Mouse (Mus musculus) T-helper 17 cell (primary cell): ENCODE measurements around the gene Eya2.

Source experiments
- in situ Hi-C, 2 experiments: fragments of 300-600 bp; cut with MboI, MseI; formaldehyde crosslinking; loops; 1 replicate in 1 of 2; 2 replicates in 1 of 2; pipeline ENCODE4 v1.15.1; 2025; ENCODE audit warnings: high pct_unique_total_duplicates in 2 of 2

Gene Eya2

GRCm38 (mm10) chr2:165593763-165594162 is 1.1 kb upstream of the Eya2 start:
- in situ Hi-C loops = no loop called here

- in situ Hi-C loops = no loop called here
These were observed 841 bp downstream of the Eya2 start for GRCm38 (mm10) chr2:165595676-165596070.

GRCm38 (mm10) chr2:165596141-165596540 is 1.3 kb downstream of the Eya2 start:
- in situ Hi-C loops = no loop called here

GRCm38 (mm10) chr2:165597536-165597935 is 2.7 kb downstream of the Eya2 start:
- in situ Hi-C loops = no loop called here

- in situ Hi-C loops = no loop called here
These were observed 3.3 kb downstream of the Eya2 start for GRCm38 (mm10) chr2:165598139-165598538.

GRCm38 (mm10) chr2:165599566-165599965 is 4.7 kb downstream of the Eya2 start:
- in situ Hi-C loops = no loop called here

GRCm38 (mm10) chr2:165600926-165601325 is 6.1 kb downstream of the Eya2 start:
- in situ Hi-C loops = loop anchor here in 1 of 2 experiments (10.0 kb wide), 1 partner anchor 436 kb away; no protein-coding TSS in a partner anchor

- in situ Hi-C loops = loop anchor here in 1 of 2 experiments (10.0 kb wide), 1 partner anchor 437 kb away; no protein-coding TSS in a partner anchor
These were observed 6.8 kb downstream of the Eya2 start for GRCm38 (mm10) chr2:165601605-165602004.

- in situ Hi-C loops = loop anchor here in 1 of 2 experiments (10.0 kb wide), 1 partner anchor 439 kb away; no protein-coding TSS in a partner anchor
These were observed 8.9 kb downstream of the Eya2 start for GRCm38 (mm10) chr2:165603775-165604174.

GRCm38 (mm10) chr2:165611551-165612253 is 16.9 kb downstream of the Eya2 start:
- in situ Hi-C loops = no loop called here

- in situ Hi-C loops = no loop called here
These were observed 19.0 kb downstream of the Eya2 start for GRCm38 (mm10) chr2:165613741-165614339.

GRCm38 (mm10) chr2:165621488-165621887 is 26.7 kb downstream of the Eya2 start:
- in situ Hi-C loops = no loop called here

- in situ Hi-C loops = no loop called here
These were observed 27.8 kb downstream of the Eya2 start for GRCm38 (mm10) chr2:165622596-165622995.

- in situ Hi-C loops = no loop called here
These were observed 32.0 kb downstream of the Eya2 start for GRCm38 (mm10) chr2:165626826-165627225.

GRCm38 (mm10) chr2:165627974-165628373 is 33.1 kb downstream of the Eya2 start:
- in situ Hi-C loops = no loop called here

GRCm38 (mm10) chr2:165629900-165630299 is 35.1 kb downstream of the Eya2 start:
- in situ Hi-C loops = no loop called here

GRCm38 (mm10) chr2:165633011-165633785 is 38.4 kb downstream of the Eya2 start:
- in situ Hi-C loops = no loop called here

- in situ Hi-C loops = no loop called here
These were observed 39.6 kb downstream of the Eya2 start for GRCm38 (mm10) chr2:165634481-165634880.

GRCm38 (mm10) chr2:165639075-165639755 is 44.4 kb downstream of the Eya2 start:
- in situ Hi-C loops = no loop called here

GRCm38 (mm10) chr2:165641909-165642505 is 47.2 kb downstream of the Eya2 start:
- in situ Hi-C loops = no loop called here

GRCm38 (mm10) chr2:165643596-165643995 is 48.8 kb downstream of the Eya2 start:
- in situ Hi-C loops = no loop called here
